Mouse (Mus musculus): ENCODE measurements around the gene Vmn1r34.
"Not testable (repeated sequence)": the region's sequence is repeated elsewhere in the genome, so short reads cannot be mapped to it uniquely, and the experiment has no call there.

Gene Vmn1r34

DNA sequence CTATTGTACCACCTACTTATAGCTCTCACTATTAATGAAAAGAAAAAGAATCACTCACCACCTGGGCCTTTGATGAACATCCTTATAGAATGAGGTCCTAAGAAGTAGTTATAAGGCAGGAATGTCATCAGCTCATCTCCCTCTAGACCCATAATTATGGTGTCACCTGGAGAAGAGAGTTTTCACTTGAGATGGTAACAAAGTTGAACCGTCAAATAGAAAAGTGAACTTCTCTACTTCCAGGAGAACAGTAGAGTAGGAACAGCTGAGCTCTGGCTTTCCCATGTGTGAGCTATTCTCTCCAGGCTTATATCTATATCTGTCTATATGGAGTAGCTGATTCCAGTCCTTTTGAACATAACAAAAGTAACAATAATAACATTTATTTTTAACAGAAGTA, at the start of gene Vmn1r34:
TSS of gene Vmn1r34 (minus strand) at position 101 of the 400 bp plus-strand sequence.
- DNase-seq (ENCODE audit: low spot score) = no peak

DNA sequence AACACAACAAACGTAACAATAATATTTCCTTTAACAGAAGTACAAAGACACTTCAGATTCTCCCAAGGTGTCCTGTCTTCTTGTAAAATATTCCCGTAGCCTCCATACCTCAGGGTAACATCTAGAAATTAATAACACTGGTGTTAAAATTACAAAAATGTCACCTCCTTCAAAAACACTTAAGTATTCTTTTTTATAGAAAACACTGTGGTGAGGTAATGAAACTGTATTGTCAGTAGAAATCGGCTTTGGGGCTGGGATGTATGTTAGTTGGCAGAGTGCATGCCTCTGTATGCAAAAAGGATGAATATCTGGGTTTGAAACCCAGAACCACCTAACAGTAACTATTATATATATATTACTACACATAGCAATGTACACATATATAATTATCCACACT, 42.1 kb upstream of the Vmn1r34 start, which contains the start of gene Vmn1r35:
TSS of gene Vmn1r35 (minus strand) at position 101 of the 400 bp plus-strand sequence.
- DNase-seq (ENCODE audit: low spot score) = no peak

DNA sequence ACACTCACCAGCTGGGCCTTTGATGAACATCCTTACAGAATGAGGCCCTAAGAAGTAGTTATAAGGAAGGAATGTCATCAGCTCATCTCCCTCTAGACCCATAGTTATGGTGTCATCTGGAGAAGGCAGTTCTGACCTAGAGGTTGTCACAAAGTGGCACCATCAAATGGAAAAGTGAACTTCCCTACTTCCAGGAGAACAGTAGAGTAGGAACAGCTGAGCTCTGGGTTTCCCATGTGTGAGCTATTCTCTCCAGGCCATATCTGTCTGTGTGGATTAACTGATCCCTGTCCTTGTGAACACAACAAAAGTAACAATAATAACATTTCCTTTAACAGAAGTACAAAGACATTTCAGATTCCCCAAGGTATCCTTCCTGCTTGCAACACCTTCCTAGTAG, 25.5 kb downstream of the Vmn1r34 start, which contains the start of gene Vmn1r33:
TSS of gene Vmn1r33 (minus strand) at position 101 of the 400 bp plus-strand sequence.
- DNase-seq (ENCODE audit: low spot score) = not testable (repeated sequence)

GRCm38 (mm10) chr6:66595804-66596203, 47.9 kb downstream of the Vmn1r34 start:
- no peak for DNase-seq (ENCODE audit: low spot score)

Measured in urinary bladder, postnatal 25 days (tissue).